Mouse (Mus musculus) erythroblast, embryonic 14.5 days (primary cell): Measurements from ENCODE around the gene Sec63. TPM values are rescaled to one million over a fixed set of nuclear protein-coding genes. Genes with fewer than 3 reads are reported as not detected.

Source experiments
- H3K27me3 ChIP-seq: 2 replicates; pipeline ENCODE4 v1.6.1; 2012; ENCODE audit warnings: inconsistent platforms; ENCODE audit not compliant: control insufficient read depth
- H3K36me3 ChIP-seq: 2 replicates; pipeline ENCODE4 v1.6.1; 2012; ENCODE audit warnings: mild to moderate bottlenecking, inconsistent platforms; ENCODE audit not compliant: control insufficient read depth
- H3K4me1 ChIP-seq: 2 replicates; pipeline ENCODE4 v1.6.1; 2012; ENCODE audit warnings: inconsistent platforms; ENCODE audit not compliant: control insufficient read depth
- H3K4me3 ChIP-seq: replicated peaks from 2 replicates; pipeline ENCODE3; 2012; ENCODE audit warnings: moderate library complexity, mild to moderate bottlenecking, inconsistent platforms
- H3K9me3 ChIP-seq: 2 replicates; pipeline ENCODE4 v1.6.1; 2012; ENCODE audit warnings: low read length, inconsistent platforms, mixed read lengths; ENCODE audit not compliant: control insufficient read depth
- GATA1 ChIP-seq: IDR thresholded peaks from 2 replicates; pipeline ENCODE4 v1.6.1; 2012; ENCODE audit warnings: low read length, inconsistent platforms, mixed read lengths
- TAL1 ChIP-seq: IDR thresholded peaks from 3 replicates; pipeline ENCODE4 v1.6.1; 2012; ENCODE audit warnings: low read length, inconsistent platforms, mixed read lengths
- polyA plus RNA-seq: library from polyadenylated mRNA; stranded (reverse); fragments of >175 nt; gene quantifications from 2 replicates; pipeline ENCODE4 v1.2.3, GENCODE M21; 2012

Gene Sec63
- polyA plus RNA-seq, 1 experiment = 0.56 TPM

GRCm38 (mm10) chr10:42840036-42840435 lies 78.7 kb downstream of the Sec63 start:
- no peak for TF ChIP-seq GATA1
- no peak for TF ChIP-seq TAL1
- Histone ChIP-seq H3K4me1 (no peaks in the 10 kb centered on the region; the same call in 1 of the 2 replicates), H3K4me3 (no peak overlapping the region), H3K27me3 (no peaks in the 10 kb centered on the region), H3K9me3 (no peaks in the 10 kb centered on the region), H3K36me3 (peaks cover 2% of the 10 kb centered on the region)

GRCm38 (mm10) chr10:42841531-42842195 lies 80.4 kb downstream of the Sec63 start:
- Histone ChIP-seq H3K36me3 (no peaks in the 10 kb centered on the region), H3K27me3 (no peaks in the 10 kb centered on the region), H3K4me3 (no peak overlapping the region), H3K4me1 (no peaks in the 10 kb centered on the region; the same call in 1 of the 2 replicates), H3K9me3 (no peaks in the 10 kb centered on the region)
- TF ChIP-seq GATA1 = no peak
- TF ChIP-seq TAL1 = no peak

- Histone ChIP-seq H3K36me3 (no peaks in the 10 kb centered on the region), H3K4me3 (no peak overlapping the region), H3K9me3 (no peaks in the 10 kb centered on the region), H3K27me3 (no peaks in the 10 kb centered on the region), H3K4me1 (no peaks in the 10 kb centered on the region; the same call in 1 of the 2 replicates)
- no peak for TF ChIP-seq TAL1
- no peak for TF ChIP-seq GATA1
Observed at GRCm38 (mm10) chr10:42842358-42842757, 81.1 kb downstream of the Sec63 start.

- H3K4me1 ChIP-seq = no peaks in the 10 kb centered on the region; the same call in 1 of the 2 replicates
- TF ChIP-seq GATA1 = no peak
- TF ChIP-seq TAL1 = no peak
- no peaks in the 10 kb centered on the region for H3K9me3 ChIP-seq
- H3K36me3 ChIP-seq = no peaks in the 10 kb centered on the region
- H3K4me3 ChIP-seq = no peak overlapping the region
- H3K27me3 ChIP-seq = no peaks in the 10 kb centered on the region
Observed at GRCm38 (mm10) chr10:42843416-42843815, 82.1 kb downstream of the Sec63 start.

- Histone ChIP-seq H3K9me3 (no peaks in the 10 kb centered on the region), H3K4me1 (no peaks in the 10 kb centered on the region; the same call in none of the 2 replicates), H3K4me3 (no peak overlapping the region), H3K27me3 (no peaks in the 10 kb centered on the region), H3K36me3 (no peaks in the 10 kb centered on the region)
- no peak for TF ChIP-seq GATA1
- no peak for TF ChIP-seq TAL1
Observed at GRCm38 (mm10) chr10:42845480-42845879, 84.2 kb downstream of the Sec63 start.

- no peak for TF ChIP-seq GATA1
- no peak for TF ChIP-seq TAL1
- no peaks in the 10 kb centered on the region for H3K36me3 ChIP-seq
- no peaks in the 10 kb centered on the region for H3K27me3 ChIP-seq
- no peak overlapping the region for H3K4me3 ChIP-seq
- no peaks in the 10 kb centered on the region; the same call in 1 of the 2 replicates for H3K4me1 ChIP-seq
- no peaks in the 10 kb centered on the region; the same call in 1 of the 2 replicates for H3K9me3 ChIP-seq
Observed at GRCm38 (mm10) chr10:42848179-42849080, 87.1 kb downstream of the Sec63 start.

GRCm38 (mm10) chr10:42849081-42849400 lies 87.7 kb downstream of the Sec63 start:
- no peaks in the 10 kb centered on the region; the same call in 1 of the 2 replicates for H3K4me1 ChIP-seq
- TF ChIP-seq TAL1 = no peak
- no peak for TF ChIP-seq GATA1
- H3K4me3 ChIP-seq = no peak overlapping the region
- no peaks in the 10 kb centered on the region for H3K36me3 ChIP-seq
- H3K27me3 ChIP-seq = no peaks in the 10 kb centered on the region
- H3K9me3 ChIP-seq = no peaks in the 10 kb centered on the region; the same call in 1 of the 2 replicates

GRCm38 (mm10) chr10:42854838-42855237 lies 93.5 kb downstream of the Sec63 start:
- no peak for TF ChIP-seq TAL1
- TF ChIP-seq GATA1 = no peak
- Histone ChIP-seq H3K9me3 (peaks cover 6% of the 10 kb centered on the region), H3K4me3 (no peak overlapping the region), H3K27me3 (peaks cover 2% of the 10 kb centered on the region; the same call in 1 of the 2 replicates), H3K36me3 (no peaks in the 10 kb centered on the region), H3K4me1 (no peaks in the 10 kb centered on the region)

GRCm38 (mm10) chr10:42855250-42855649 lies 94.0 kb downstream of the Sec63 start:
- TF ChIP-seq TAL1 (no peak), GATA1 (no peak)
- H3K9me3 ChIP-seq = peaks cover 6% of the 10 kb centered on the region
- no peaks in the 10 kb centered on the region for H3K4me1 ChIP-seq
- H3K27me3 ChIP-seq = peaks cover 2% of the 10 kb centered on the region; the same call in 1 of the 2 replicates
- H3K4me3 ChIP-seq = no peak overlapping the region
- H3K36me3 ChIP-seq = no peaks in the 10 kb centered on the region
